Mouse (Mus musculus) forebrain, embryonic 12.5 days (tissue): ENCODE measurements at regions not wholly inside any gene's neighbourhood (a gene's known extent, or its start where the extent isn't known, plus 50 kb on each side); places are given as distances from the start of the nearest gene placed in this dataset.

Experiments
- ATAC-seq: fragments of 200-750 bp; cut with Nextera tagmentation; 2 replicates; pipeline ENCODE4 v1.8.0; 2017; ENCODE audit warnings: moderate TSS enrichment; ENCODE audit not compliant: low FRiP score
- H3K27ac ChIP-seq: fragments of 300-500 bp; sonication (generic); 2 replicates; pipeline ENCODE4 v1.5.1; 2016; ENCODE audit warnings: mild to moderate bottlenecking
- H3K27me3 ChIP-seq: fragments of 300-500 bp; sonication (generic); 2 replicates; pipeline ENCODE4 v1.6.1; 2016; ENCODE audit warnings: mild to moderate bottlenecking
- H3K36me3 ChIP-seq: fragments of 300-500 bp; sonication (generic); replicated peaks from 2 replicates; pipeline ENCODE4 v1.6.1; 2016; ENCODE audit warnings: mild to moderate bottlenecking
- H3K4me1 ChIP-seq: fragments of 300-500 bp; sonication (generic); 2 replicates; pipeline ENCODE4 v1.6.1; 2016
- H3K4me2 ChIP-seq: fragments of 300-500 bp; sonication (generic); 2 replicates; pipeline ENCODE4 v1.6.1; 2016; ENCODE audit warnings: mild to moderate bottlenecking, moderate library complexity
- H3K4me3 ChIP-seq: fragments of 300-500 bp; sonication (generic); replicated peaks from 2 replicates; pipeline ENCODE4 v1.5.1; 2016; ENCODE audit warnings: mild to moderate bottlenecking
- H3K9ac ChIP-seq: fragments of 300-500 bp; sonication (generic); 2 replicates; pipeline ENCODE4 v1.6.1; 2016; ENCODE audit warnings: mild to moderate bottlenecking
- H3K9me3 ChIP-seq: fragments of 300-500 bp; sonication (generic); 2 replicates; pipeline ENCODE4 v1.6.1; 2016
- WGBS: fragments of 180-500 bp; shearing (Covaris S2); methylation state at CpG from one replicate; pipeline ENCODE4 v1.1.7; 2016; 5-methylcytosine and 5-hydroxymethylcytosine counted together

DNA sequence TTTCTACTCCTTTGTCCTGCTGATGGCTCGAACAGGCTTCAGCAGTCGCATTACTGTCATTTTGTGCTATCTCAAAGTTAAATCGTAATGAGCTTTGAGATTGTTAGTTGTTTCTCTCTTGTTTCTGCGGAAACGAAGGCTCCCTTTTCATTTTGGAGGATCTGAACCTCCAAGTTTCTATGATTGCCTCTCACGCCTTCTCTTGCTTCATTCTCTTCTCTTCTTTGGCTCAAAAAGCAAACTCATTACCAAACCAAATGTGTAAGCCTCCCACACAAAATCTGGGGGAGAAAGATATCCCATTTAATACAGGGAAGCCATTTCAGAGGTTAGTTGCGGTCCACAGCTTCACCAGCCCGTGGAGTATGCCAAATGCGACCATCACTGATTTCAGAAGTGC is 121.1 kb upstream of the Gm6657 start:
- WGBS, result 85% methylated on average over 9 of the region's 9 CpGs
- Histone ChIP-seq H3K27ac (no peak overlapping the region), H3K36me3 (no peaks in the 10 kb centered on the region), H3K9me3 (no peaks in the 10 kb centered on the region), H3K27me3 (no peaks in the 10 kb centered on the region; the same call in 1 of the 2 replicates), H3K4me2 (no peak overlapping the region), H3K4me3 (no peak overlapping the region), H3K4me1 (no peaks in the 10 kb centered on the region), H3K9ac (no peak overlapping the region)
- no peak for ATAC-seq

DNA sequence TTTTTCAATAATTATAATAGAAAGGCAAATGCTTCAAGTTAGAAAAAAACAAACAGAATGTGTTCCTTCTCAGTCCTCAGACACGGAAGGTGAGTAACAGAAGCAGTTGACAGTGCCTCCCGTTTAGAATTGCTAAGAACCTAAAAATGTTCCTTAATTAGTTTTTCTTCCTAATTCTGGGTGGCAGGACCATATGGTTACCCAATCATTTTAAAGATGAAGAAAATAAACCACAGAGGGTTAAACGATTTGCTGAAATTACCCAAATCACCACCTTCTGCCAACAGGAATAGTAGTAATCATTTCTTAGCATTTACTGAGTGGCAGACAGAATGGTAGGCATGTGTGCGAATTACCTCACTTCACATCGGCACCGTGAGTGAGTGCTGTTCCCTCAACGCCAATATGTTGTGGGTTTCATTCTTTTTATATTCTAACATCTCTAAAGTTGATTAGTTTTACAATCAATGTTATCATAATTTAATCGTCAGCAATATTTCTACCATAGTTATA is 119.7 kb upstream of the Gm6657 start:
- H3K36me3 ChIP-seq, result no peaks in the 10 kb centered on the region
- no peak for ATAC-seq
- no peaks in the 10 kb centered on the region for H3K9me3 ChIP-seq

DNA sequence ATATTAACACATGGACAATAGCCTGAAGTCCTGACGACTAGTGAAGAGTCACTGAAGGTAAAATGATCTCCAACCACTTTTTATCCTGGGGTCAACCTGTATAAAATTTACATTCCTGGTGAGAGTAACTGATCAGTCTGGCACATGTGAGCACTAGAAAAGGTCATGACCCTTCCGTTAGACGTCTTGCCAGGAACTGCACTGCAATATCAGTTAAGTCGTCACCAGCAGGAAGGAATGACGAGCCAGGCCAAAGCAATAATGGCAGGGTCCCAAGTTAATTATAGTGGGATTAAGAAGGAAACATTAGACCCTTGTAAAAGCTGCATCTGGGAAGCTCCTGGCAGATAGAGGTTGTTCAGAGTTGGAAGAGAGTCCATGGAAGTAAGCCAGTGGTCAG is 116.8 kb upstream of the Gm6657 start:
- Histone ChIP-seq H3K4me2 (no peak overlapping the region), H3K9ac (no peak overlapping the region), H3K4me1 (no peaks in the 10 kb centered on the region; the same call in 1 of the 2 replicates), H3K27ac (no peak overlapping the region), H3K27me3 (no peaks in the 10 kb centered on the region; the same call in 1 of the 2 replicates), H3K4me3 (no peak overlapping the region), H3K9me3 (no peaks in the 10 kb centered on the region), H3K36me3 (no peaks in the 10 kb centered on the region)
- no peak for ATAC-seq
- WGBS, result 52% methylated on average over 5 of the region's 5 CpGs

More for the DNA sequence above, 119.7 kb upstream of the Gm6657 start:
- no peaks in the 10 kb centered on the region for H3K4me1 ChIP-seq
- 88% methylated on average over 8 of the region's 8 CpGs for WGBS
- no peaks in the 10 kb centered on the region; the same call in 1 of the 2 replicates for H3K27me3 ChIP-seq
- H3K27ac ChIP-seq, result no peak overlapping the region
- no peak overlapping the region for H3K4me3 ChIP-seq
- no peak overlapping the region for H3K4me2 ChIP-seq
- no peak overlapping the region for H3K9ac ChIP-seq

DNA sequence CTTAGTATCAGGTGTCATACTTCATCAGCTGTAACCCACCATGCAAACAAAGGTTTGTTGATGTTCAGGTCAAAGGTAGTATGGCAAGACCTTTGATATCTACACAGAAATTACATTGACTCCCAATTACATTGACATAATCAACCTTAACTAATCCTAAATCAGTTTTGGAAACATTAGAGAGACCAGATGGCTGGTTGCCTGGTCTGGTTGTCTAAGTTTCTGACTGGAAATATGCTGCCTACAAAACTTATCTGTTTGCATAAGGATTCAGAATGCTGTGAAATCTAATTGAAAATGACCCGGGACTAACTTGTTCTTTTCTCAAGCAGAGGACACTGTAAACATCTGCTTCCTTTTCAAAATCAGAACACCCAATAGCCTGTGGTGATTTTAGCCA is 111.9 kb upstream of the Gm6657 start:
- Histone ChIP-seq H3K4me1 (no peaks in the 10 kb centered on the region; the same call in 1 of the 2 replicates), H3K4me2 (no peak overlapping the region), H3K4me3 (no peak overlapping the region), H3K36me3 (no peaks in the 10 kb centered on the region), H3K27ac (no peak overlapping the region), H3K9ac (no peak overlapping the region), H3K9me3 (no peaks in the 10 kb centered on the region), H3K27me3 (no peaks in the 10 kb centered on the region)
- 85% methylated on average over 1 of the region's 1 CpGs for WGBS
- no peak for ATAC-seq

DNA sequence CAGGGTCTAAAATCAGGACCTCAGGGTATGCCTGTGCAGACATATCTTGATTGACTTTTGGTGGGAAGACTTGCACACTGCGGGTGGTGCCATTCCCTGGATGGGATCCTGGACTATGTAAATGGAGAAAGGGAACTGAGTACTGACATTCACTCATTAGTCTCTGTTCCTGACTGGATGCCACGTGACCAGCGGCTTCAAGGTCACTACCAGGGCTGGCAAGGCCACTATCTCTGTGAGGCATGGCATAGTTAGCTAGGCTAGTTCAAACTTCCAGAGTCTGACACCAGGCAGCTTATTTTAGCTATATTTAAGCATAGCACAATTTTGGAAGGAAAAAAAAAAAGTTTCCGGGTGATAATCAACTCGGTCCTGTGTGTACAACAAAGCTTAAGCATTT is 108.0 kb upstream of the Gm6657 start:
- H3K4me1 ChIP-seq, result no peaks in the 10 kb centered on the region; the same call in 1 of the 2 replicates
- ATAC-seq, result no peak
- no peaks in the 10 kb centered on the region for H3K9me3 ChIP-seq
- H3K27ac ChIP-seq, result no peak overlapping the region
- no peak overlapping the region for H3K9ac ChIP-seq
- no peaks in the 10 kb centered on the region for H3K36me3 ChIP-seq
- 87% methylated on average over 5 of the region's 5 CpGs for WGBS
- H3K4me3 ChIP-seq, result no peak overlapping the region
- H3K4me2 ChIP-seq, result no peak overlapping the region
- H3K27me3 ChIP-seq, result no peaks in the 10 kb centered on the region; the same call in 1 of the 2 replicates

DNA sequence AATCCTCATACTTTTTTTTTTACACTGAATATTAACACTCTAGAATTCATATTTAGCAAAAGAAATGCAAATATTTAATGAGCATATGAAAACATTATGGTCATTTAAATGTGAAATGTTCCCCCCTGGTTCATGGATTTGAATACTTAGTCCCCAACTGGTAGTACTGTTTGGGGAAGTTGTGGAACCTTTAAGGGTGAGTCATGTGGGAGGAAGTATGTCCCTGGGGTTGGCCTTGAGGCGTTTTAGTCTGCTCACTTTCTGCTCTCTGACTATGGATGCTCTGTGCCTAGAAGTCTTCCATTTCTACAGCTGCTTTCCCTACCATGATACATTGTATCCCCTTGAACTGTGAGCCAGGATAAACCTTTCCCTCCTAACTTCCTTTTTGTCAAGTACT is 106.1 kb upstream of the Gm6657 start:
- Histone ChIP-seq H3K4me3 (no peak overlapping the region), H3K27me3 (no peaks in the 10 kb centered on the region; the same call in 1 of the 2 replicates), H3K27ac (no peak overlapping the region), H3K4me1 (no peaks in the 10 kb centered on the region; the same call in 1 of the 2 replicates), H3K9ac (no peak overlapping the region), H3K4me2 (no peak overlapping the region), H3K9me3 (no peaks in the 10 kb centered on the region), H3K36me3 (no peaks in the 10 kb centered on the region)
- 54% methylated on average over 1 of the region's 1 CpGs for WGBS
- no peak for ATAC-seq

DNA sequence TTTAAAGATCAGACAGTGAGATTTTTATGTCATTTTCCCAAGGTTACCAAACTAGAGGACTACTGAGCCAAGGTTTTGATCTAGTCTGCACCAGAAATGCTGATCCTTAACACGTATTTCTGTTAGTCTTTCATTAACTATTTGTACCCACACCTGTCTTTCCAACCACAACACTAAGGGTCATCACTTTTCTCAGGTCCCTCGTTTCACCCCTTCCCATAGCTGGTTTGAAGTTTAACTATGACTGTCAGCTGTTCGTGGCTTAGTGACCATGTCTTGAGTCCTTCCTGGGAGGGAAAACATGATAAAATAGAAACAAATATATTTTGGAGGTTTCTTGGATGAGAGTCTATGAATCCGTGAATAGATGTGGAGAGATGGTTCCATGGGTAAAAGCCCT is 99.6 kb upstream of the Gm6657 start:
- Histone ChIP-seq H3K9me3 (no peaks in the 10 kb centered on the region), H3K36me3 (no peaks in the 10 kb centered on the region), H3K27ac (no peak overlapping the region), H3K9ac (no peak overlapping the region), H3K4me3 (no peak overlapping the region), H3K4me1 (no peaks in the 10 kb centered on the region; the same call in 1 of the 2 replicates), H3K4me2 (no peak overlapping the region), H3K27me3 (no peaks in the 10 kb centered on the region; the same call in 1 of the 2 replicates)
- WGBS, result 84% methylated on average over 4 of the region's 4 CpGs
- ATAC-seq, result no peak

DNA sequence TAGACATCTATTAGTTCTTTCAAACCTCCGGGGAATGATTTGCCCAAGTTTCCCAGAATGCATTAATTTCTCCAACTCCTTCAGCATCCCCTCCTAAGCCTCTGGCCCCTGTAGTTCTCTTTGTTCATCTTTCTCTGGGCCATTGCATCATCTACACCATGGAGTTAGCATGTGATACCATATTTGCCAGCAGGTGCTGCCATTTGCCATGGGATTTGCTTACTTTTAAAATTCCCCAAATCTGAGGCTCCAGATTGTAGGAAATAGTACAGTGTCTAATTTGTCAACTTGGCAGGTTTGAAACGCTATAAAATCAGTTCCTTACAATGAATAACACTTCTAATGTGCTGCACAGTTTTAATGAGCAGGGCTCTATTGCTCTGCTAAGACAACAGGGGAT is 98.7 kb upstream of the Gm6657 start:
- no peak for ATAC-seq
- no peaks in the 10 kb centered on the region; the same call in 1 of the 2 replicates for H3K4me1 ChIP-seq
- no peak overlapping the region for H3K9ac ChIP-seq
- H3K36me3 ChIP-seq, result no peaks in the 10 kb centered on the region
- H3K27me3 ChIP-seq, result no peaks in the 10 kb centered on the region; the same call in 1 of the 2 replicates
- no peak overlapping the region for H3K4me3 ChIP-seq
- H3K27ac ChIP-seq, result no peak overlapping the region
- WGBS, result 69% methylated on average over 2 of the region's 2 CpGs
- no peaks in the 10 kb centered on the region for H3K9me3 ChIP-seq
- H3K4me2 ChIP-seq, result no peak overlapping the region

DNA sequence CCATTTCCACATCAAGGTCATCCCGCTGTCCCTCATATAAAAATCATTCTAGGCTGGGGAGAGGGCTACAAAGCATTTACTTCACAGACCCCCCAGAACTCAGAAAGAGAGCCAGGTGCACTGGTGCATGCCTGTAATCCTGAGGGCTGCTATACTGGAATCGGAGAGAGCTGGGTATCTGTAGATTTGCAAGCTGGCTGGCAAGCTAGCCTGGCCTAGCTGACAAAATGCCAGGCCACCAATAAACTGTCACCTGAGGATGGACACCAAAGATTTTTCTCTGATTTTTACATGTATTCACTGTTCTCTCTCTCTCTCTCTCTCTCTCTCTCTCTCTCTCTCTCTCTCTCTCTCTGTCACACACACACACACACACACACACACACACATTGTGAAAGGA is 98.1 kb upstream of the Gm6657 start:
- 78% methylated on average over 2 of the region's 2 CpGs for WGBS
- no peak for ATAC-seq
- no peak overlapping the region for H3K27ac ChIP-seq

DNA sequence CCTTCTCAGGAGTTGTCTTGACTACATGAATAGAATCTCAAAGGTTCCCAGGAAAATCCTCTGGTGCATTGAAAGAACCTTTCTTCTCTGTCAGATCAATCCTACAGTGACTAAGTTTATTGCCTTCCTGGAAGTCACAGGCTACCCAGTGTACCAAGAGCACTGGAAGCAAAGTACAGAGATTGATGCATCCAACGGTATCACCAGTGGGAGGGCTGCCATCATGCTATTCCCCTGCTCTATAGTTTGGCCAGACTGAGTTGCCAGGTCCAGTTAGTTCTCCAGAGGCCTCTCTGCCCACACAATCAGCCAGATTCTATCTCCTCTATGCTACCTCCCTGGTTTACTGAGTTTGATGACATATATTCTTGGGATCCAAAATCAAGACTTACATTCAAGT is 96.9 kb upstream of the Gm6657 start:
- Histone ChIP-seq H3K4me2 (no peak overlapping the region), H3K36me3 (no peaks in the 10 kb centered on the region), H3K27me3 (no peaks in the 10 kb centered on the region), H3K4me1 (no peaks in the 10 kb centered on the region; the same call in 1 of the 2 replicates), H3K9me3 (no peaks in the 10 kb centered on the region), H3K4me3 (no peak overlapping the region), H3K9ac (no peak overlapping the region), H3K27ac (no peak overlapping the region)
- ATAC-seq, result no peak
- 72% methylated on average over 1 of the region's 1 CpGs for WGBS

More for the DNA sequence above, 98.1 kb upstream of the Gm6657 start:
- Histone ChIP-seq H3K4me2 (no peak overlapping the region), H3K27me3 (no peaks in the 10 kb centered on the region), H3K9ac (no peak overlapping the region), H3K36me3 (no peaks in the 10 kb centered on the region), H3K4me1 (no peaks in the 10 kb centered on the region; the same call in 1 of the 2 replicates), H3K9me3 (no peaks in the 10 kb centered on the region), H3K4me3 (no peak overlapping the region)

DNA sequence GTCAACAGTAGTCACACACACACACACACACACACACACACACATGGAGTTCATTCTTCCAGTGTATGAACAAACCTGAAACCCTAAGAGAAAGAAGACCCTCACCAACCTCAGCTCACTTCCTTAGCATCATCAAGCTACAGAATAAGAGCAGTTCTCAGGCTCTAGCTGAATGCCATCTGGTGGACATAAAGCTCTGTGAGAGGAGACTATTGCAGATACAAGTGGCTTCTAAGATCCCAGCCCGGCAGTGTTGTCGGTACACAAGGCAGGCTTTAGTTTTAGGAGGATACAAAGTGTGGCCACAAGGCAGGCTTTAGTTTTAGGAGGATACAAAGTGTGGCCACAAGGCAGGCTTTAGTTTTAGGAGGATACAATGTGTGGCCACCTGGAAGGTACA is 96.3 kb upstream of the Gm6657 start:
- H3K9ac ChIP-seq, result no peak overlapping the region
- H3K9me3 ChIP-seq, result no peaks in the 10 kb centered on the region
- H3K27ac ChIP-seq, result no peak overlapping the region
- no peaks in the 10 kb centered on the region; the same call in 1 of the 2 replicates for H3K4me1 ChIP-seq
- no peak overlapping the region for H3K4me2 ChIP-seq
- 76% methylated on average over 2 of the region's 2 CpGs for WGBS
- no peak overlapping the region for H3K4me3 ChIP-seq
- H3K36me3 ChIP-seq, result no peaks in the 10 kb centered on the region
- no peak for ATAC-seq
- no peaks in the 10 kb centered on the region for H3K27me3 ChIP-seq

DNA sequence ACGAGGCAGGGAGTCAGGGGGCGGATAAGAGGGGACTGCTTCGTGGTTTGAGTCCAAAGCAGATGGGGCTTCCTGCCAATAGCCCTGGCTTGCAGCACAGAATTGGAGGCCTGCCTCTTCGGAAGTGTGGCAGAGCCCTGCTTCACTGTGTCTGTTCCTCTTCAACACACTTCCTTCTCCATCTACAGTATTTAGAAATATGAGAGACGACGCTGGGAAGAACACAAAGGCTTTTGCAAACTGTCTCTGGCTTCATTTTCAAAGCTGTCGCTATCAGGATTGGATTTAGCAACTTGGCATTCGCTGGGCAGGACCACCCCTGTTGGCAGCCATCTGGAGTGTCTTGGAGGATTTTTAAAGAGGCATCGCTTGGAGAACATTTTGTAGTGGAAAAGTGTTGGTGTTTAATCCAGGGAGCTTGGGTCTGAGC is 95.3 kb upstream of the Gm6657 start:
- no peak for ATAC-seq
- no peak overlapping the region for H3K27ac ChIP-seq
- H3K9ac ChIP-seq, result no peak overlapping the region

DNA sequence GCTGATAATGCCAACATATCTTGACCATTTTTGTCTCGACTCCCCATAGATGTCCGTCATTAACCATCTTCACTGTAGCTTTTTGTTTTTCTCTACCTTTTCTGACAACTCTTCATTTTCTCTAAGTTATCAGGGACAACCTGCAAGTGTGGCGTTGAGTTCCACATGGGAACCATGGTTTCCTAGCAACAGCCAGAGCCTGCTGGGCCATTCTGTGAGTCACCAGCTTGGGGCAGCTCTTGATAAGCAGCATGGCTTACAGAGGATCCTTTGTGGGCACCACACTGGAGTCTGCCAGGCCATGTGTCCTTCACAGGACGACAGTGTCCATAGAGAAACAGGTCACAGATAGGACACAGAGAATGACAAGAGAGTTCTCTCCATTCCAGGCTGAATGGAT is 94.3 kb upstream of the Gm6657 start:
- ATAC-seq, result no peak
- H3K9ac ChIP-seq, result no peak overlapping the region
- no peak overlapping the region for H3K4me3 ChIP-seq

More for the DNA sequence above, 95.3 kb upstream of the Gm6657 start:
- no peaks in the 10 kb centered on the region for H3K27me3 ChIP-seq
- 72% methylated on average over 9 of the region's 9 CpGs for WGBS
- H3K4me1 ChIP-seq, result no peaks in the 10 kb centered on the region; the same call in 1 of the 2 replicates
- no peak overlapping the region for H3K4me3 ChIP-seq
- no peak overlapping the region for H3K4me2 ChIP-seq
- no peaks in the 10 kb centered on the region for H3K9me3 ChIP-seq
- no peaks in the 10 kb centered on the region for H3K36me3 ChIP-seq

More for the DNA sequence above, 94.3 kb upstream of the Gm6657 start:
- WGBS, result 63% methylated on average over 4 of the region's 4 CpGs
- H3K27me3 ChIP-seq, result no peaks in the 10 kb centered on the region
- H3K4me1 ChIP-seq, result no peaks in the 10 kb centered on the region; the same call in 1 of the 2 replicates
- H3K9me3 ChIP-seq, result no peaks in the 10 kb centered on the region
- H3K36me3 ChIP-seq, result no peaks in the 10 kb centered on the region
- no peak overlapping the region for H3K27ac ChIP-seq
- no peak overlapping the region for H3K4me2 ChIP-seq
